Mouse (Mus musculus) liver, postnatal 0 days (tissue): ENCODE measurements at regions not wholly inside any gene's neighbourhood (a gene's known extent, or its start where the extent isn't known, plus 50 kb on each side); places are given as distances from the start of the nearest gene placed in this dataset.
A peak's percentile ranks its signal among the peaks of the same experiment; 100 is the strongest.

ENCODE experiments used
- ATAC-seq: fragments of 200-750 bp; cut with Nextera tagmentation; 2 replicates; pipeline ENCODE4 v1.8.0; 2017; ENCODE audit warnings: mild to moderate bottlenecking, moderate library complexity
- DNase-seq: peaks from one replicate; pipeline ENCODE4 v3.0.0-alpha.2; 2016
- H3K27ac ChIP-seq: fragments of 300-500 bp; sonication (generic); 2 replicates; pipeline ENCODE4 v1.5.1; 2014; ENCODE audit warnings: antibody characterized with exemption, moderate library complexity, mild to moderate bottlenecking, low read depth
- H3K27me3 ChIP-seq: fragments of 300-500 bp; sonication (generic); 2 replicates; pipeline ENCODE4 v1.6.1; 2014; ENCODE audit warnings: low read length, control low read depth, mixed read lengths; ENCODE audit not compliant: insufficient read depth
- H3K36me3 ChIP-seq: fragments of 300-500 bp; sonication (generic); replicated peaks from 2 replicates; pipeline ENCODE4 v1.6.1; 2014; ENCODE audit warnings: mild to moderate bottlenecking, control low read depth, low read length, moderate library complexity, mixed read lengths; ENCODE audit not compliant: insufficient read depth
- H3K4me1 ChIP-seq: fragments of 300-500 bp; sonication (generic); 2 replicates; pipeline ENCODE4 v1.6.1; 2014; ENCODE audit warnings: antibody characterized with exemption, mild to moderate bottlenecking, control low read depth; ENCODE audit not compliant: insufficient read depth
- H3K4me2 ChIP-seq: fragments of 300-500 bp; sonication (generic); 2 replicates; pipeline ENCODE4 v1.6.1; 2014; ENCODE audit warnings: low read depth, mild to moderate bottlenecking, low read length, moderate library complexity, mixed read lengths
- H3K4me3 ChIP-seq: fragments of 300-500 bp; sonication (generic); 2 replicates; pipeline ENCODE4 v1.5.1; 2014; ENCODE audit warnings: low read depth, low read length
- H3K9ac ChIP-seq: fragments of 300-500 bp; sonication (generic); replicated peaks from 2 replicates; pipeline ENCODE4 v1.6.1; 2014; ENCODE audit warnings: mild to moderate bottlenecking, moderate library complexity
- H3K9me3 ChIP-seq: fragments of 300-500 bp; sonication (generic); 2 replicates; pipeline ENCODE4 v1.6.1; 2016; ENCODE audit warnings: mild to moderate bottlenecking, control low read depth, low read length, mixed read lengths
- CTCF ChIP-seq: sonication (generic); IDR thresholded peaks from 2 replicates; pipeline ENCODE4 v1.5.1; 2016; ENCODE audit warnings: antibody characterized with exemption, low read depth
- EP300 ChIP-seq: IDR thresholded peaks from 2 replicates; pipeline ENCODE4 v1.6.1; 2016; ENCODE audit warnings: antibody characterized with exemption, low read depth, mild to moderate bottlenecking
- WGBS: fragments of 180-500 bp; shearing (Covaris S2); extraction: QIAGEN DNeasy Blood & Tissue Kit; methylation state at CpG from one replicate; pipeline ENCODE4 v1.1.7; 2014; ENCODE audit not compliant: insufficient replicate concordance; 5-methylcytosine and 5-hydroxymethylcytosine counted together

GRCm38 (mm10) chr14:55301996-55302395, 80.2 kb downstream of the Dhrs2 start:
- no peak overlapping the region for H3K4me2 ChIP-seq
- no peak overlapping the region for H3K4me3 ChIP-seq
- no peaks in the 10 kb centered on the region for H3K9me3 ChIP-seq
- H3K27ac ChIP-seq: no peak overlapping the region
- ATAC-seq (no peak), DNase-seq (no peak)
- TF ChIP-seq CTCF: no peak
- no peak for TF ChIP-seq EP300
- no peak overlapping the region for H3K9ac ChIP-seq
- H3K36me3 ChIP-seq: no peaks in the 10 kb centered on the region
- no peaks in the 10 kb centered on the region for H3K27me3 ChIP-seq
- no peaks in the 10 kb centered on the region for H3K4me1 ChIP-seq
- WGBS: 45% methylated on average over 2 of the region's 2 CpGs

GRCm38 (mm10) chr14:55313615-55314014, 91.8 kb downstream of the Dhrs2 start:
- H3K4me3 ChIP-seq: no peak overlapping the region

DNA sequence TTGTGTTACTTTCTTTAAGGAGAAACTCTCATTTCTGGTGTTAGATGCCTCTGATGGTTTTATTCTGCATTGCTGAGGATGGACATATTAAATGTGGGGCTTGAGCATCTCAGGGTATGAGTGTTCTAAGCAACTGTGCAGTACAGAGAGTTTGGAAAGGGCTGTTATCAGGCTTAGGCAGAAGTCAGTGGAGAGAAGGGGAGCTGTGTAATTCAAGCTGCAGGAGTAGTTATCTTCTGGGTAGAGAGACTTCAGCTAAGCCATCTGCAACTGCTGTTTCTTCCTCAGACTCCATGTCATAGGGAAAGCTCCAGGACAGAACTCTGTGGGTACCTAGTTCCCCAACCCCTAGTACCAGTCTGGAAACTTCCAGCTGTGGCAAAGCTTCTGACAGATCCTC, 102.1 kb downstream of the Dhrs2 start:
- TF ChIP-seq CTCF (no peak), EP300 (peak; percentile 64; the same call in 1 of the 2 replicates)
- Histone ChIP-seq H3K4me3 (no peak overlapping the region), H3K27ac (no peak overlapping the region), H3K9me3 (no peaks in the 10 kb centered on the region), H3K9ac (no peak overlapping the region), H3K27me3 (no peaks in the 10 kb centered on the region), H3K36me3 (no peaks in the 10 kb centered on the region), H3K4me1 (no peaks in the 10 kb centered on the region), H3K4me2 (no peak overlapping the region)
- ATAC-seq (peak; percentile 49), DNase-seq (no peak)

More at GRCm38 (mm10) chr14:55313615-55314014, 91.8 kb downstream of the Dhrs2 start:
- Histone ChIP-seq H3K36me3 (no peaks in the 10 kb centered on the region), H3K4me2 (no peak overlapping the region), H3K4me1 (no peaks in the 10 kb centered on the region), H3K9me3 (no peaks in the 10 kb centered on the region), H3K27me3 (no peaks in the 10 kb centered on the region), H3K27ac (no peak overlapping the region), H3K9ac (no peak overlapping the region)
- ATAC-seq: no peak
- 62% methylated on average over 6 of the region's 6 CpGs for WGBS
- no peak for TF ChIP-seq CTCF
- TF ChIP-seq EP300: no peak
- no peak for DNase-seq

DNA sequence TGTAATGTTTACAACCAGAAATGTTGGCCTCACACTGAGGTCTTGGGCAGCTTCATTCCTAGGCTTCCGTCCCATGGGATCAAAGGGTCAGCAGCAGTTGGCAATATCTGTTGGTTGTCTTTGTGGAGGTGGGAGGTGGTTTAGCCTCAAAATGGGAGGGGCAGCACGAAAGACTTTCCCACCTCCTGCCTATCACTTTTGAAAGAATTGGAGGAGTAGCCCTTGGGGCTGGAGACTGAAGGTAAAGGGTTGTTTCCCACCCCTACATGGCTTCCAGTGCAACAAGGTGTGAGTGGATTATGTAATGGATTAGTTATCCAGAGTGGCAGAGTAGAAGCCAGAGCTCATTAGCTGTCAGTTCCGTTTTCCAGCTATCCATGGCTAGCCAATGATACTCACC, 102.5 kb downstream of the Dhrs2 start:
- 45% methylated on average over 3 of the region's 3 CpGs for WGBS
- H3K9ac ChIP-seq: no peak overlapping the region
- H3K36me3 ChIP-seq: no peaks in the 10 kb centered on the region
- DNase-seq: no peak
- H3K27me3 ChIP-seq: no peaks in the 10 kb centered on the region
- H3K4me1 ChIP-seq: no peaks in the 10 kb centered on the region
- TF ChIP-seq EP300: no peak
- no peak for ATAC-seq
- no peak overlapping the region for H3K27ac ChIP-seq
- H3K4me2 ChIP-seq: no peak overlapping the region
- H3K4me3 ChIP-seq: no peak overlapping the region
- no peaks in the 10 kb centered on the region for H3K9me3 ChIP-seq

DNA sequence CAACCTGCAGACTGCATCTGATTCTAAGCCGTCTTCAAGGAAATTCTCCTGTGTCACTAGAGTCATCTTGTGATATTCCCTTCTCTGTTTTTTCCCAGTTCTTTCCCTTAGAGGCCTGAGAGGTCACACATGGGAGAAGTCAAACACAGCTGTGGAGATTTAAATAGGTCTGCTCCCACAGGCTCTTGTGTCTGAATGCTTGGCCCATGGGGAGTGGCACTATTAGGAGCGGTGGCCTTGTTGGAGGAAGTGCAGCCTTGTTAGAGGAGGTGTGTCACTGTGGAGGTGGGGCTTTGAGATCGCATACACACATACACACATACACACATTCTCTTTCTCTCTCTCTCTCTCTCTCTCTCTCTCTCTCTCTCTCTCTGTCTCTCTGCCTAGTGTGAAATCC, 112.0 kb downstream of the Dhrs2 start:
- Histone ChIP-seq H3K4me1 (no peaks in the 10 kb centered on the region), H3K9ac (no peak overlapping the region), H3K27me3 (no peaks in the 10 kb centered on the region), H3K9me3 (no peaks in the 10 kb centered on the region), H3K27ac (no peak overlapping the region), H3K36me3 (no peaks in the 10 kb centered on the region), H3K4me3 (no peak overlapping the region), H3K4me2 (no peak overlapping the region)
- no peak for ATAC-seq
- TF ChIP-seq EP300 (no peak), CTCF (no peak)
- WGBS: 57% methylated on average over 3 of the region's 3 CpGs
- DNase-seq: no peak

GRCm38 (mm10) chr14:55334305-55334704, 112.5 kb downstream of the Dhrs2 start:
- H3K9ac ChIP-seq: no peak overlapping the region
- H3K36me3 ChIP-seq: no peaks in the 10 kb centered on the region
- H3K4me3 ChIP-seq: no peak overlapping the region
- no peaks in the 10 kb centered on the region for H3K9me3 ChIP-seq
- 72% methylated on average over 7 of the region's 7 CpGs for WGBS
- no peaks in the 10 kb centered on the region for H3K4me1 ChIP-seq
- TF ChIP-seq CTCF (no peak), EP300 (no peak)
- no peak overlapping the region for H3K27ac ChIP-seq
- ATAC-seq (no peak), DNase-seq (no peak)
- no peak overlapping the region for H3K4me2 ChIP-seq
- no peaks in the 10 kb centered on the region for H3K27me3 ChIP-seq

DNA sequence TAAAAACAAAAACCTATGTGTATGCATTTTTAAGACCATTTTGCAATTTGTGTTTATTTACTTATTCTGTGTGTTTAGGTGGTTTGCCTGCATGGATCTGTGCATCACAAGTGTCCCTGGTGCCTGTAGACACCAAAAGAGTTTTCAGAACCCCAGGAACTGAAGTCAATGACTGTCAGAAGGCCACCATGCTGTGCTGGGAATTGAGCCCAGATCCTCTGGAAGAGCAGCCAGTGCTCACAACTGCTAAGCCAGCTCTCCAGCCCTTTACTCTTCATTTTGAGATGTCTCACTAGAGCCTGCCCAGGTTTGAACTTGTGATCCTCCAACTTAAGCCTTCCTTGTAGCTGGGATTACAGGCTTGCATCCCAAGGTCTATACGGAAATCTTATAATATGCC, 113.8 kb downstream of the Dhrs2 start:
- H3K27me3 ChIP-seq: no peaks in the 10 kb centered on the region
- H3K4me3 ChIP-seq: no peak overlapping the region
- H3K27ac ChIP-seq: no peak overlapping the region
- no peak overlapping the region for H3K4me2 ChIP-seq
- WGBS: 84% methylated on average over 1 of the region's 1 CpGs
- H3K9me3 ChIP-seq: no peaks in the 10 kb centered on the region
- DNase-seq: no peak
- no peaks in the 10 kb centered on the region for H3K36me3 ChIP-seq
- H3K4me1 ChIP-seq: no peaks in the 10 kb centered on the region
- no peak for ATAC-seq
- no peak for TF ChIP-seq CTCF
- no peak for TF ChIP-seq EP300
- H3K9ac ChIP-seq: no peak overlapping the region
